Mouse (Mus musculus) Muller cell, postnatal 12 days (primary cell): ENCODE results near the gene Brd3os.

Experiments
- DNase-seq: peaks from one replicate; pipeline ENCODE4 v3.0.0-alpha.2; 2015; ENCODE audit errors: inconsistent ontology term

Brd3os gene

GRCm38 (mm10) chr2:27421293-27422068 is 20.6 kb upstream of the Brd3os start:
- peak; percentile 81 for DNase-seq

- DNase-seq: no peak
Measured at GRCm38 (mm10) chr2:27423596-27423995, 18.5 kb upstream of the Brd3os start.

- DNase-seq: peak; percentile 53
Measured at GRCm38 (mm10) chr2:27425161-27425611, 16.9 kb upstream of the Brd3os start.

GRCm38 (mm10) chr2:27425751-27426405 is 16.2 kb upstream of the Brd3os start:
- peak; percentile 53 for DNase-seq

- DNase-seq: no peak
Measured at GRCm38 (mm10) chr2:27426406-27426854, 15.7 kb upstream of the Brd3os start.

GRCm38 (mm10) chr2:27426855-27427457 is 15.2 kb upstream of the Brd3os start, which contains the start of gene Vav2:
Gene Vav2 (minus strand): TSS chr2:27427033.
- peak; percentile 98 for DNase-seq

- DNase-seq: peak; percentile 79
Measured at GRCm38 (mm10) chr2:27428071-27428470, 14.1 kb upstream of the Brd3os start.

- DNase-seq: no peak
Measured at GRCm38 (mm10) chr2:27430621-27431020, 11.5 kb upstream of the Brd3os start.

GRCm38 (mm10) chr2:27432599-27432998 is 9.5 kb upstream of the Brd3os start:
- no peak for DNase-seq

- DNase-seq: peak; percentile 33
Measured at GRCm38 (mm10) chr2:27437876-27438275, 4.2 kb upstream of the Brd3os start.

- peak; percentile 38 for DNase-seq
Measured at GRCm38 (mm10) chr2:27438281-27438680, 3.8 kb upstream of the Brd3os start.

- DNase-seq: no peak
Measured at GRCm38 (mm10) chr2:27442708-27443449, 755 bp downstream of the Brd3os start.

- DNase-seq: no peak
Measured at GRCm38 (mm10) chr2:27443450-27443708, 1.3 kb downstream of the Brd3os start.

- DNase-seq: no peak
Measured at GRCm38 (mm10) chr2:27445910-27446309, 3.8 kb downstream of the Brd3os start.

GRCm38 (mm10) chr2:27446812-27447211 is 4.7 kb downstream of the Brd3os start:
- DNase-seq: no peak

GRCm38 (mm10) chr2:27447782-27448181 is 5.7 kb downstream of the Brd3os start:
- no peak for DNase-seq

- no peak for DNase-seq
Measured at GRCm38 (mm10) chr2:27450226-27450625, 8.1 kb downstream of the Brd3os start.

GRCm38 (mm10) chr2:27459735-27460134 is 17.6 kb downstream of the Brd3os start:
- no peak for DNase-seq

- no peak for DNase-seq
Measured at GRCm38 (mm10) chr2:27460163-27460562, 18.0 kb downstream of the Brd3os start.

GRCm38 (mm10) chr2:27460651-27461050 is 18.5 kb downstream of the Brd3os start:
- DNase-seq: no peak

- DNase-seq: no peak
Measured at GRCm38 (mm10) chr2:27461881-27462660, 19.9 kb downstream of the Brd3os start.
